ENCODE assay signal across 8 mouse cellular contexts in genomic region chr14:118910332-118911222, GRCm38 (mm10). TPM values are rescaled to one million over a fixed set of nuclear protein-coding genes. Genes with fewer than 3 reads are reported as not detected.
DNase-seq lines count a peak whose midpoint lies in the region; ATAC-seq lines count a peak whose summit lies in the region.

No protein-coding gene starts in this region.

- H3K4me1 ChIP-seq in hindbrain, embryonic 12.5 days: peaks cover 4% of the 10 kb centered on the region; the same call in 1 of the 2 replicates

- no peak overlapping the region for H3K9ac ChIP-seq in hindbrain, embryonic 12.5 days

- H3K4me2 ChIP-seq in hindbrain, embryonic 12.5 days (replicated peaks): no peak overlapping the region

- WGBS in hindbrain, embryonic 12.5 days: 70% methylated on average over 29 of the region's 29 CpGs

- ATAC-seq in hindbrain, embryonic 12.5 days (ENCODE audit: low FRiP score): peak; percentile 43; the same call in 1 of the 2 replicates

- H3K4me3 ChIP-seq in hindbrain, embryonic 12.5 days: no peak overlapping the region

- H3K27ac ChIP-seq in hindbrain, embryonic 12.5 days: no peak overlapping the region

- no peaks in the 10 kb centered on the region for H3K27me3 ChIP-seq in hindbrain, embryonic 12.5 days

- H3K9me3 ChIP-seq in hindbrain, embryonic 12.5 days (replicated peaks): no peaks in the 10 kb centered on the region

- H3K36me3 ChIP-seq in hindbrain, embryonic 12.5 days: peaks cover 86% of the 10 kb centered on the region

- peak; percentile 76 for DNase-seq in layer of hippocampus, adult 11-12 months (ENCODE audit: low spot score)
- DNase-seq in layer of hippocampus, adult 9-10 months (ENCODE audit: low spot score): no peak
- DNase-seq in cerebellum, postnatal 10 days: peak; percentile 74 to 77
- DNase-seq in frontal cortex, postnatal 25 days (ENCODE audit: low spot score in 2 of 2): peak; percentile 53 to 54
- DNase-seq in layer of hippocampus, postnatal 36 days: peak; percentile 63 to 65
- peak; percentile 89 for DNase-seq in lung, postnatal 36 days
- peak; percentile 80 for DNase-seq in right cerebral cortex, postnatal 14 days

RNA-seq across cellular contexts. Expression of gene Dzip1, which starts 14.7 kb away (rescaled TPM):
- polyA plus RNA-seq in hindbrain, embryonic 12.5 days (2016; fragmentation: Nextera tagmentation; extraction: Ambion mirVana): 46.3 and 47.0 TPM in 2 replicates
- 100 to 1,000 TPM; 115 to 130 TPM for total RNA-seq in layer of hippocampus, postnatal 36 days (2021)

RNA-seq across cellular contexts. Expression of gene Dnajc3, which starts 27.2 kb away (rescaled TPM):
- polyA plus RNA-seq in hindbrain, embryonic 12.5 days (2016; fragmentation: Nextera tagmentation; extraction: Ambion mirVana): 33.3 and 33.5 TPM in 2 replicates
- total RNA-seq in layer of hippocampus, postnatal 36 days (2021): 10 to 100 TPM; 41.8 to 50.9 TPM
